Mouse (Mus musculus): Measurements from ENCODE around the gene Sorcs2.
"Not testable (repeated sequence)": the region's sequence is repeated elsewhere in the genome, so short reads cannot be mapped to it uniquely, and the experiment has no call there.

Gene Sorcs2

DNA sequence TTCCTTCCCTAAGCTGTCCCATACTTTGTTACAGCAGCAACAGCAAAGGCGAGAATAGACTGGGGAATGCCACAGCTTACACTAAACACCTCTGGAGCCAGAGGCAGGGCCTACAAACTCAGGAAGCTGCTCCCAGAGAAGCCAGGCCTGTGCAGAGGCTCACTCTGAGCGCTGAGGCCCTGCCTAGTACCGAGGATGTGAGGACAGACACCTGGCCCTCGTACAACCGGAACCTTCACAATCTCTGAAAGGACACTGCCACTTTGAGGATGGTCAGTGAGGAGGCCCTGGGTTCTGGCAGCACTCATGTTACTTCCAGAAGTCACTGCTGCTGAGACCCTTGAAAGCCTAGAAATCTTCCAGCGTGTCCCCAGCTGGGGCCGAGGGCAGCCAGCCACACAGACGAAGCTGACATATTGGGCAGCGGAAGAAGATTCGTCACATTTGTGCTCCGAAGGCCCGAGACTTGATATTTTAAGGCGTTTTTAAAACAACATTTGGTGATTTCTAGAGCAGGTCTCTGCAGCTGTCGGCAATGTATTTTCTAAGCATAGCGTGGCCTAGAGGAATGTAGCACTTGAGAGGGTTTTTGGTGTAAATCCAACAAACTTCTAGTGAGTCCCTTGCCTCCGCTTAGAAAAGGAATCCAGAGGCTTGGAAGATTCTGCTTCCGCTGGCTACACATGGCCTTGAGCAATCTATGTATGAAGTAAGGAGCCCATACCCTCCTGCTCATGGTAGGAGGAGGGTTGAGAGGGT is 145.0 kb downstream of the Sorcs2 start:
- in situ Hi-C loops (cut with MboI, MseI) = no loop called here

DNA sequence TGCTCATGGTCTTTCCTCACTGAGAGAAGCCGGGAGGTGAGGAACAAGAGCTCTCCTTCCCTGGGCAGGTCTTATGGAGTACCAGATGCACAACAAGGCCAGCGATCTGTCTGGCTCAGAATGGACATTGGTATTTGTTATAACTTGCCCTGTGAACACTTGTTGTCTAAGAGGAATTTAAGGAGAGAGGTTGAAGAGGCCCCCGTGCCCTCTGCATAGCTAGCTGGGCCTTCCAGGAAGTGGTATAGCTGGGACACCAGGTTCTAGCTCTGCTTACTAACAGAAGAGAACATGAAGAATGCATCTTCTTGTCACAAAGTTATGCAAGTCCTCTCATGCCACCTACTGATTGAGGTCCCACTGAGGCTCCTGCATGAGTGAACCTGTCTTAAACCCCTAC is 149.9 kb downstream of the Sorcs2 start:
- in situ Hi-C loops (cut with MboI, MseI) = no loop called here

DNA sequence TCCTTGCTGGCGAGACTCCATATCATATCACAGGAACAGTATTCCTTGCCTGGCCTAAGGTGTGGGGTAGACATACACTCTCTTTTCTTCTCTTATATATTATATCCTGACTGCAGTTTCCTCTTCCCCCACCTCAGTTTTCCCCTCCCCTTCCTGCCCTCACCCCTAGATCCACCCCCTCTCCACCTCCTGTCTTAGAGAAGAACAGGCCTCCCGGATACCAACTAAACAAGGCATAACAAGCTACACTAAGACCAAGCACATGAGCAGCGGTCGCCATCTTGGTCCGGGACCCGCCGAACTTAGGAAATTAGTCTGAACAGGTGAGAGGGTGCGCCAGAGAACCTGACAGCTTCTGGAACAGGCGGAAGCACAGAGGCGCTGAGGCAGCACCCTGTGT is 160.4 kb downstream of the Sorcs2 start:
- in situ Hi-C loops (cut with MboI, MseI) = not testable (repeated sequence)

DNA sequence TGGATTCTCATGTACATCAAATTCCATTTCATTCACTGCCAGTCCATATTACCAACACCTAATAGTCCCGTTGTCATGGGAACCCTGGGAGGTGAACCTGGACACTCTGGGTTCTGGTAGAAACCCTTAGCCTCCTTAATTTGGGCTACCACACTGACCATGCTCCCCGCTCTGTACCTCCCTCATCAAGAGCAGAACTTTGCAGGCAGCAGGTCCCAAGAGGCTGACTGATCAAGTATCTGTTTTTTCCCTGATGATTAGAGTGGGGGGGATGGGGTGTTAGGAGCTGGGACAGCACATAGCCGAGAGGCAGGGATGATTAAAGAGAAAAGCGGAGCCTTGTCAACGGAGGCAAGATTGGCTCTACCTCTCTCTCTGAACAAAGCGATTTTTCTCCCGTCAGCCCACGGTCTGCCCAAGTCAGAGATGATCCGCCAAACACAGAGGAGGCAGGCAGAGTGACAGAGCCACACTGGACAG is 167.6 kb downstream of the Sorcs2 start:
- in situ Hi-C loops (cut with MboI, MseI) = no loop called here

DNA sequence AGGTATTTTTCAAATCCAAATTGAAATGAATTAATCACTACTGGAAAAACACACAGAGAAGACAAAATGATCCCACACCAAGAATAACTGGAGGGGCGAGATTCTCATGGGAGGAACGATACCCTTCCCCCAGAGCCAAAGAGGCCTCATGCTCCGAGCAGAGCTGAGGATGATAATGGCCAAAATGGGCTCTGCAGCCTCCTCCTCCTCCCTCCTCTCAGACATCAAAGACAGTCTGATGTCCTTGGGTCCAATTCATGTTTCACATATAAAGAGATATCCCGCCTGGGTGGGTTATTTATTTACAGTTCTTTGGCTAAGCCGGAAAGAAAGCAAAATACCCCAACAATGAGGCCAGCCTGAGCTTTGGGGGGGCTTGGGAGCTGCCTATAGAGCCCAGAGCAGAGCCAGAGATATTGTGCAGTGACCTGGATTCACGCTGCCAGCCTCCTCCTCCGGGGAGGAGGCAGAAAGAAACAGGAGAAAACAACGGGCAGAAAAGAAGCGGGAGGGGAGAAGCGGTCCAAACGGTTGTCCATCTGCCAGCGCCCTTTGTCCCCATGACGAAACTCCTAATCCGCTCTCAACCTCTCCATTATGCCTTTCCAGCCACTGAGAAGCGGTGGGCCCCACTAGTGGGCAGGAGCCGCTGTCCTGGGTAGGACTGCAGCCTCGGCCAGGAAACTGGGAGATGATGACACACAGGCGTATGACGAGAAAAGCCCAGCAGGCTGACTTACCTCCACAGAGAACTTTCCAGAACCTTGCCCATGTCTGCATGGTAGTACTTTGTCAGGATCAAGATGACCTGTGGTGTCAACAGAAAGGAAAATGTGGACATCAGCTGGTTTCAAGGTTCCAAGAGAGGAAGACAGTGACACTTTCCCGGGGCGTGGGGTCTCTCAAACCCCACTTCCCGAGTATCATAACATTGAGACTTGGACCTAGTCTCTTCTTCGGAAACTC is 169.3 kb downstream of the Sorcs2 start:
- in situ Hi-C loops (cut with MboI, MseI) = loop anchor here in 1 of 2 experiments (10.0 kb wide), 1 partner anchor 184 kb away; no protein-coding TSS in a partner anchor

DNA sequence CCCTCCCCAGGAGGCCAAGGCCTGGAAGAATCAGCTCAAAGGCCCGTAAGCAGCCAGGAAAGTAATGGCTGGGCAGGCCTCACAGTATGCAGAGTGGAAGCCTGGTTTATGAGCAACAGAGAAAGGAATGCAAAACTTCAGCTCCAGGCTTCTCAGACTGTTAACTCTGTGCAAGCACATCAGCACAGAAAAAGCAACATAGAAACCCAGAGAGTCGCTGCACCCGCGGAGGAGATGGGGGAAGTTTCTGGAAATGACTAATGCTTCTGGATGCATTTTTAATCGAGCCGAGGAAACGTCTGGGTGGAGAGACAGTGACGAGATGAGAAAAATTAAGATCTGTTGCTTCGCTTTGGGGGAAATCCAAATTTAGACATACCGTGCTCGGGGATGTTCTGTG is 171.6 kb downstream of the Sorcs2 start:
- in situ Hi-C loops (cut with MboI, MseI) = loop anchor here in 1 of 2 experiments (10.0 kb wide), 1 partner anchor 181 kb away; no protein-coding TSS in a partner anchor

DNA sequence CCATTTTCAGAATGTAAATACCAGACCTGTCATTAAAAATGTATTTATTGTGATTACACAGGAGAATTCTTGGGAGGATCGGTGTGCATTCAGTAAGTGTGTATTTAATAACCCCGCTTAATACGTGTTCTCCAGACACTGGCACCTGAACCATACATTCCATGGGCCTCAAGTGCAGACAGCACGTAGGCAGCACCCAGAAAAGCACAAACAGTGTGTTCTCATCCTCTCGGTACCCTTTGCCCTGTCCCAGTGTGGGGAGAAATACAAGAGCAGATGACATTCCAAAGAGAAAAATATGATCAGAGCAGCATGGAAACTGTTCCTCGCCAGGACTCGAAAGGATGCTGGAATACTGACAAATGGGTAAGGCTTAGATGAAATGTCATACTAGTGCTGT is 172.1 kb downstream of the Sorcs2 start:
- in situ Hi-C loops (cut with MboI, MseI) = loop anchor here in 1 of 2 experiments (10.0 kb wide), 1 partner anchor 181 kb away; no protein-coding TSS in a partner anchor

DNA sequence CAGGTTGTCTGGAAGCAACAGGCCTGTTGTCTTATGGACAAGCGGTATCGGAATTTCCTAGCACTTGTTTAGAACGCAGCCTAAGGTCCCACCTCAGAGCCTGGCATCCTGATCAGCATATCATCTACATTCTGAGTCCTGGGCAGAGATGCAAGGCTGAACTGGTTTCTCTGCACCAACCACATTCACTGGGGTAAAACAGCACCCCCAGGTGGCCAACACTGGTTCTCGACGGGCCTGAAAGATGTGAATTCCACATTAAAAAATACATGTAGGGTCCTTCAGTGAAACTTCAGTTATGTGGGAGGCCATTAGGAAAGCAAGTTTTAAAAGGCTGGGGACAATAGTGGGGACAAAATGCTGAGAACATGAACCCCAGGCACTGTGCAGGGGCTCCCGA is 174.2 kb downstream of the Sorcs2 start:
- in situ Hi-C loops (cut with MboI, MseI) = loop anchor here in 1 of 2 experiments (10.0 kb wide), 1 partner anchor 179 kb away; no protein-coding TSS in a partner anchor

DNA sequence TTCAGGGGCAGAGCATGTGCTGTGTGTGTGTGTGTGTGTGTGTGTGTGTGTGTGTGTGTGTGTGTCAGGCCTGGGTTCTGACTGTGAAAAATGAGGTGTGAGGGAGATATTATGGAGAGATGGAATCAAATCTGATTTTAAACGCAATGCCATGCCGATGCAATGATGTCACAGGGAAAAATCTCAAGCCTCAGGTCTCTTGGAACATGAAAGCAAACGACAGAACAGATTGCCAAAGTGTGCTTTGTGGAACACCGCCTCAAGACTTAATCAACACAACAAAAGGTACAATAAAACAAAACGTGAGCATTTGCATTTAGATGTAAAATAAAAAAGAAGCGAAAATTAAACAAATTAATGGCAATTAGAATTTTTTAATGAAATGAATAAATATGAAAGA is 177.3 kb downstream of the Sorcs2 start:
- in situ Hi-C loops (cut with MboI, MseI) = loop anchor here in 1 of 2 experiments (10.0 kb wide), 1 partner anchor 176 kb away; no protein-coding TSS in a partner anchor

DNA sequence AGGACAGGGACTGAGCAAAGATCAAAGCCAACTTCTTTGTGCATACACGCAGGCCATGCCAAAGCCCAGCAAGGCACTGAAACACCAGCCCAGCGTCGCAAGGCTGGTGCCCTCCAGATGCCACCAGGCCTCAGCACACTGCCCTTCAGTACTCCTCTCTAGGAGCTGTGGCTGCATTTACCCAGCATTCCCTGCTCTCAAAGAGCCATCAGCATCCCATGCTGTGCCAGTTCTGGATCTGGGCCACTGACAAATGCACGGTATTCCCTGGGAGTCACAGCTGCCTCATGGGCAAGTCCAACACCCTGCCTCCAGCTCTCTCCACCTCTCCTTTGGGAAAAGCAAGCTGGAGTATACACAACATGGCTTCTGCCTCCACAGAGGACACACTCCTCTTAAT is 177.8 kb downstream of the Sorcs2 start:
- in situ Hi-C loops (cut with MboI, MseI) = loop anchor here in 1 of 2 experiments (10.0 kb wide), 1 partner anchor 175 kb away; no protein-coding TSS in a partner anchor

DNA sequence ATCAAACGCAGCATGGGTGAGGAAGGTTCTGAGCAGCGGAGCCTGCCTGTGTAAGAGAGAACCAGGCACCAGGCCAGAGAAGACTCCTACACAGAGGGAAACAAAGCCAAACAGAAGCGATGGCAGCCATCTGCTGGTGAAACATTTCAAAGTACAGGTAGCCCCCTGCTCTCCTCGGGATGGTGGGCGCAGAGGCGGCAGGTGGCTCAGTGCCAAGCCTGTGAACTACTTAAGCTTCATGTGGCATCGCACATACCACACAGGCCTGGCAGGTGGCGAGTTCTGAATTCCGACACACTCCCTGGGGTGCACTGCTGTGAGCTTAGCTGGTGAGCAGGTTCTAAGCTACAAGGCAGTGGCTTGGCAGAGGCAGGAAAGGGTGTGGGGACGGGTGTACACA is 184.6 kb downstream of the Sorcs2 start:
- in situ Hi-C loops (cut with MboI, MseI) = no loop called here

DNA sequence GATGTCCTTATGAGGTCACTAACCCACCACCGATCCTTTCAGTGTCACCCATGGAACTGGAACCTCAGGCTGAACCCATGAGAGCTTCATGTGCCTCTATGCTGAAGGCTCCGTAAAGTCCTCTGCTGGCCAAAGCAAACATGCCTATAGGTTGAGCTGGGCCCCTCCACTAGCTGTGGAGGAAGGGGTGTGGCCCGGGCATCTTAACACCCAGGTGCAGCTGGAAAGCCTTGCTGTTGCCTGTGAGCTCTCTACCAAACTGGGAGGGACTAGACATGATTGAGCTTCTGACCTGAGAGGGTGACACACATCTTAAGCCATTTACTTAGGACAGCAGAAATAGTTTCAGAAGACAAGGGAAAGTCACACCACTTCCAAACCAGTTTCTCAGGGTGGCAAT is 189.1 kb downstream of the Sorcs2 start:
- in situ Hi-C loops (cut with MboI, MseI) = loop anchor here in 1 of 2 experiments (5.0 kb wide), 1 partner anchor 162 kb away; no protein-coding TSS in a partner anchor

DNA sequence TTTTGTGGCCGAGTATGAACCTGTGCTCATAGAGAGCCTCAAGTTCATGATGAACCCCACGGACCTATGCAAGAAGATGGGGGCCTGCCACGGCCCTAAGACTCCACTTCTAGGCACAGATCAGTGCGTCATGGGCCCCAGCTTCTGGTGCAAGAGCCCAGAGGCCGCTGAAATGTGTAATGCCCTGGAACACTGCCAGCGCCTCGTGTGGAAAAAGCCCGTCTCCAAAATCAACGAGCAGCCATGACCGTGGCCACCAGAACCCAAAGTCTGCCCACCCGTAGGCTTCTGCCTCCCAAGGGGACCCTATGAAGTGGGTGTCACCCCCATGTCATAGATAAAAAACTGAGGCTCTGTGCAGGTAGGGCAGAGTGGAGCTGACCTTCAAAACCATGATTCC is 192.5 kb downstream of the Sorcs2 start:
- in situ Hi-C loops (cut with MboI, MseI) = loop anchor here in 1 of 2 experiments (5.0 kb wide), 1 partner anchor 158 kb away; no protein-coding TSS in a partner anchor

DNA sequence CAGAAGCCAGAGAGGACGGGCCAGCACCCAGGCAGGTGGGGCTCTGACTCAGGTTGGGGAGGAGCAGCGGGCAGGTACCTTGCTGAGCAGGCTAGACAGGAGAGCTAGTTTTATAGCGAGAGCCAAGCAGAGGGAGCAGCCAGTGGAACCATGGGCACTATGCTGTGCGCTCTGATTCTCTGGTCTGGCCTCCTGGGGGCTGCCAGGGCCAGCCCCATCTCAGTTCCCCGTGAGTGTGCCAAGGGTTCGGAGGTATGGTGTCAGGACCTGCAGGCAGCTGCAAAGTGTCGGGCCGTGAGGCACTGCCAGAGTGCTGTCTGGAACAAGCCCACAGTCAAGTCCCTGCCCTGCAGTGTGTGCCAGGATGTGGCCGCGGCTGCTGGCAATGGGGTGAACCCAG is 194.0 kb downstream of the Sorcs2 start, which contains the start of gene Psapl1:
TSS of gene Psapl1 (plus strand) at position 106 of the 400 bp plus-strand sequence.
- in situ Hi-C loops (cut with MboI, MseI) = no loop called here

DNA sequence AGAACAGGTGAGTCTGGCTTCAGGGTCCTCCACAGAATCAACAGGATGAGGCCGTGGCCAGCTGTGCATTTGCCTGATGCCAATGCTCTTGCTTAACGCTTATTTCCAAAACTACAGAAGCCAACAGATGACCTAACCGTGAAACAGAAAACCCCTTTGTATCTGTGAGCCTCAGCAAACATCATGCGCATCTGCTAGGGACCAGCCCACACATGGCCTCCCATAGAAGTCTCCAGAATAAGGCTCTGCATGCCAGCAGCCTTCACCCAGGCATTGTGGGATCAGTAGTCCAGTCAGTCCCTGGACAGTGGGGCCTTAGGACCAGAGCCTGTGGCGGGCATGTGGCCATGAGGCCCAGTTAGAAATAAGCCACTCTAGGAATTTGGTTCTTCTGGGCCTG is 194.5 kb downstream of the Sorcs2 start:
- in situ Hi-C loops (cut with MboI, MseI) = no loop called here

DNA sequence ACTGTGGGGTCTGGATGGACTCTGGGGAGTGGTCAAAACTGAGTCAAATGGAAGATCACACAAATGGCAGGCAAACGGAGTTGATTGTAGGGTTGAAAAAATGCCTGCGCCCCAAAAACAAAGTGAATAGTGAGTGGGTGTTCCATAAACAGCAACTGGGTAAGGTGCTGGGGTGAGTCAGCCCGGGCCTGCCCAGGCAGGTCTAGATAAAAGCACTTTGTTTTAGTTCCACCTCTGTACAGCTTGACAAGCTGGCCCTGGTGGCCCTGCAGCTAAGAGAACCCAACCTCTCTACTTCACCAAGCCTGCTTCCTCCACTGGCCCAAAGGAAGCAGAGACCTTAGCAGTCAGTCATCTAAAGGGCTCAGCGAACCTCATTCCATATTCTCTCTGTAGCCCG is 195.2 kb downstream of the Sorcs2 start:
- in situ Hi-C loops (cut with MboI, MseI) = no loop called here

DNA sequence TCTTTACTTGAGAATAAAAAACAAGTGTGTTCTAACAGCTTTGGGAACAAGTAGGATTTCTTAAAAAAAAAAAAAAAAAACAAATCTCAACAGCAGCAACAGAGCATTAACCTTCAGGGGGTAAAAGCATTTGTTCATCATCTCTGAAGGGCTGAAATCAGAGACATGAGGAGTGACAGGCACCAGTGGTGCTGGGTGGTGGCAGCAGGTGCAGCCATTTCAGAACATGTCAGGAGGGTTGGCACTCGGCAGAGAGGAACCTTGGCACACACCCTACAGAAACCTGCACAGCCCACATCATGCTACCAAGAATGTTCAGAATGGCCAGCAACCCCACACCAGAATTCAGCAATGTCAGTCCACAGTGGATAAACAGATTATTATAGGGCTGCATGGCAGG is 198.4 kb downstream of the Sorcs2 start:
- in situ Hi-C loops (cut with MboI, MseI) = no loop called here

DNA sequence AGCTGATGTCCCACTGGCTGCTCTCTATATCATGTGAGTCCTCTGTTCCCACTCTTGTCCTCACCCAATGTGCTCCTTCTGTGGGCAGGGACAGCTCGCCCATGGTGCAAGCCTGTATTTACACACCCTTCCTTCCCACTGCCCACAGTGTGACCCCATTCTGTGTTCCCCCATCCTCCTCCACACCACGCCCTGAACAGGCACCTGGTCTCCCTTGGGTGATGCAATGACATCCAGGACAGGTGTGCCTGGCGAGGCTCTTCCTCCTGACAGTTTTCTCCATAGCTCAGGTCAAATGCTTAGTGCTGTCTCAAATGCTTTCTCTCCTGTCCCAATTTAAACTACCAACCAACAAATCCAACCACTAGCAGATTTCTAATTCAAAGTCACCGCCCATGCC is 202.5 kb downstream of the Sorcs2 start:
- in situ Hi-C loops (cut with MboI, MseI) = no loop called here

DNA sequence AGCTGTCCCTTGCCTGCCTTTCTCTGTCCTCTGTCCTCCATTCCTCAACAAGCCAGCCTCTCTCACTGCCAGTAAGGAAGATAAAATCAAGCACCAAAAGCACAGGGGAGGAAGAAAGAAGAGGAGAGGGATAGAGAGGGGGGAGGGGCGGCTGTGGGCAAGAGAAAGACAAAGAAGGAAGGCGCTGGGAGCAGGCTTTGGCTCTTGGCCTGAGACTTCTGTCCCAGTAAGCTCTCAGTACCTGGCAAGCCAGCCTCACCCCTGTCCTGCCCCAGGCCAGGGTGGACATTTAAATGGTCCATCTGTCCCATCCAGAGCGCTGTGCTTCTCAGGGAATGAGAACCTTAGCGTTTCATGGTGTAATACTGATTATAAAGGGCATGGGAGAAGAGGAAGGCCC is 203.3 kb downstream of the Sorcs2 start:
- in situ Hi-C loops (cut with MboI, MseI) = no loop called here

DNA sequence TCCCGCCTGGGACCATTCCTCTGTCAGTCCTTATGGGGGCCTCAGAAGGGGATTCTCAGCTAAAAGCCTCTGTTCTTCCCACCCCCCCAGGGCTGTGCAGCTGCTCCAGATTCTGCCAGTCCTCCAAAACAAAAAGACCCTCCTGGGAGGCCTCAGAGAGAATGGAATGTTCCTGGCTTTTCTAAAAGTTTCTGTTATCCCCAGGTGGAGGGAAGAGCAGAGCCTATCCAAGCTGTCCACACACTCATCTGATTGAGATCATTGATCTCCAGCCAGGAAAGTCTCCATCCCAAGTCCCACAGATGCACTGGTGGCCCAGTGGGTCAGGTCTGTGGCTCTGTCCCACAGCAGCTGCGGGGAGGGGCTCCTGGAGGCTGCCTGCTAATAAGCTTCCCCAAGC is 205.3 kb downstream of the Sorcs2 start:
- in situ Hi-C loops (cut with MboI, MseI) = no loop called here

DNA sequence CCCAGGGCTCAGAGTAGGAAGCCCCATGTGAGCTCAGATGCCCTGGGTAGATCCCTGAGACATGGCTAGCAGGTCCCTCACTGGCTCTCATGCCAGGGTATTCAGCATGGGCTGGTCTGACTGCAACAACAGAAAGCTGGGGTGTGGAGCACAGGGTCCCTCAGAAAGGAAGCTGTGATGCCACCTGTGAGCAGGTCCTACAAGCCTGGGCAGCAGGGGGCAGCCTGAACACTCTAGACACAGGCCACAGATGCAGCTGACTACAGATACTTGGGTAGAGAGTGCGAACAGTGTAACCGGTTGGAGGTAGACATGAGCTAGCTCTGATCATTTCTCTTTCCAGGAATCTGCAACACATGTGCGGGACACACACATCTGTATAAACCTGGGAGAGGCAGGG is 206.1 kb downstream of the Sorcs2 start:
- in situ Hi-C loops (cut with MboI, MseI) = no loop called here

DNA sequence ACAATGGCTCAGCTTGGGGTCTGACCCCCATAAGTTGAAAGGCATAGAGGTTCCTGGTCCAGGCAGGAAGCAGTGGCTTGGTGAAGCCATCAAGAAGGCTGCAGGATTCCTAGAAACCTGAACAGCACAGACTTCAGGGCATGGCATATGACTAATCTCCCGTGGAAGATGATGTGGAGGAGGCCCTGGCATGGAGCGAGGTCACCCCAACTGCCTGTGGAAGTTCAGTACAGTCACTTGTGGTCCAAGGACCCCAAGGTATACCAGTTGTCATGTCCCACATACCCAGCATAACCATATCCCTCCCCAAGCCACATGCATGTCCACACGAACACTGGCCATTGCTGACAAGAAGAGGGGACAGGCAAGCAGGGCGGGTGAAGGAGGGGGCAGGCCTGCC is 206.7 kb downstream of the Sorcs2 start:
- in situ Hi-C loops (cut with MboI, MseI) = no loop called here
